Mouse (Mus musculus) brain, embryonic 14.5 days (tissue): ENCODE data around the gene Dyx1c1.

Experiments used
- CTCF ChIP-seq: fragments of 200-500 bp; IDR thresholded peaks from 2 replicates; pipeline ENCODE4 v1.5.1; 2012; ENCODE audit warnings: inconsistent platforms, mild to moderate bottlenecking, moderate library complexity, borderline replicate concordance; ENCODE audit not compliant: insufficient read depth, insufficient read length; ENCODE audit errors: extremely low read depth
- POLR2A ChIP-seq: fragments of 200-500 bp; IDR thresholded peaks from 2 replicates; pipeline ENCODE4 v1.6.1; 2012; ENCODE audit warnings: mild to moderate bottlenecking, inconsistent platforms, borderline replicate concordance; ENCODE audit not compliant: poor library complexity, insufficient read depth, insufficient read length, severe bottlenecking; ENCODE audit errors: extremely low read depth

- TF ChIP-seq CTCF, result no peak
- no peak for TF ChIP-seq POLR2A
Observed at GRCm38 (mm10) chr9:73019841-73020240, 61.3 kb downstream of the Dyx1c1 start.
